Mouse (Mus musculus) hindbrain, postnatal 0 days (tissue): ENCODE measurements at regions not wholly inside any gene's neighbourhood (a gene's known extent, or its start where the extent isn't known, plus 50 kb on each side); places are given as distances from the start of the nearest gene placed in this dataset.

Experiments
- ATAC-seq: fragments of 200-750 bp; cut with Nextera tagmentation; 2 replicates; pipeline ENCODE4 v1.8.0; 2017; ENCODE audit warnings: mild to moderate bottlenecking, moderate TSS enrichment, moderate library complexity
- DNase-seq: peaks from one replicate; pipeline ENCODE4 v3.0.0-alpha.2; 2015; ENCODE audit warnings: low spot score
- H3K27ac ChIP-seq: fragments of 300-500 bp; sonication (generic); 2 replicates; pipeline ENCODE4 v1.5.1; 2014; ENCODE audit warnings: mild to moderate bottlenecking
- H3K27me3 ChIP-seq: fragments of 300-500 bp; sonication (generic); 2 replicates; pipeline ENCODE4 v1.6.1; 2014; ENCODE audit warnings: low read length, mixed read lengths; ENCODE audit not compliant: insufficient read depth
- H3K36me3 ChIP-seq: fragments of 300-500 bp; sonication (generic); 2 replicates; pipeline ENCODE4 v1.6.1; 2014; ENCODE audit warnings: low read length, mixed read lengths; ENCODE audit not compliant: insufficient read depth
- H3K4me1 ChIP-seq: fragments of 300-500 bp; sonication (generic); 2 replicates; pipeline ENCODE4 v1.6.1; 2014; ENCODE audit warnings: antibody characterized with exemption, low read length, mixed read lengths; ENCODE audit not compliant: insufficient read depth
- H3K4me2 ChIP-seq: fragments of 300-500 bp; sonication (generic); 2 replicates; pipeline ENCODE4 v1.6.1; 2014; ENCODE audit warnings: low read depth, mild to moderate bottlenecking, low read length, moderate library complexity, mixed read lengths
- H3K4me3 ChIP-seq: fragments of 300-500 bp; sonication (generic); 2 replicates; pipeline ENCODE4 v1.5.1; 2014; ENCODE audit warnings: low read length
- H3K9ac ChIP-seq: fragments of 300-500 bp; sonication (generic); replicated peaks from 2 replicates; pipeline ENCODE4 v1.6.1; 2014; ENCODE audit warnings: mild to moderate bottlenecking, low read length, moderate library complexity, mixed read lengths
- H3K9me3 ChIP-seq: fragments of 300-500 bp; sonication (generic); 2 replicates; pipeline ENCODE4 v1.6.1; 2016; ENCODE audit warnings: low read length, mixed read lengths
- CTCF ChIP-seq: IDR thresholded peaks from 2 replicates; pipeline ENCODE4 v1.5.1; 2016; ENCODE audit warnings: antibody characterized with exemption, control low read depth, low read depth
- WGBS: fragments of 180-500 bp; shearing (Covaris S2); extraction: QIAGEN DNeasy Blood & Tissue Kit; methylation state at CpG from one replicate; pipeline ENCODE4 v1.1.7; 2014; 5-methylcytosine and 5-hydroxymethylcytosine counted together

- no peak for TF ChIP-seq CTCF
- 80% methylated on average over 3 of the region's 3 CpGs for WGBS
Observed at GRCm38 (mm10) chr16:26211418-26211817, 105.8 kb upstream of the P3h2 start.

GRCm38 (mm10) chr16:26199125-26199524 lies 93.5 kb upstream of the P3h2 start:
- H3K9ac ChIP-seq, result no peak overlapping the region
- H3K36me3 ChIP-seq, result no peaks in the 10 kb centered on the region
- no peak overlapping the region for H3K4me3 ChIP-seq
- no peak overlapping the region for H3K4me2 ChIP-seq
- DNase-seq (peak; percentile 78), ATAC-seq (no peak)
- H3K4me1 ChIP-seq, result no peaks in the 10 kb centered on the region
- WGBS, result 18% methylated on average over 4 of the region's 4 CpGs
- H3K27ac ChIP-seq, result no peak overlapping the region
- no peaks in the 10 kb centered on the region for H3K27me3 ChIP-seq
- H3K9me3 ChIP-seq, result no peaks in the 10 kb centered on the region
- peak; percentile 69 for TF ChIP-seq CTCF

More at GRCm38 (mm10) chr16:26211418-26211817, 105.8 kb upstream of the P3h2 start:
- H3K27ac ChIP-seq, result no peak overlapping the region
- no peaks in the 10 kb centered on the region for H3K36me3 ChIP-seq
- no peaks in the 10 kb centered on the region for H3K4me1 ChIP-seq
- H3K9ac ChIP-seq, result no peak overlapping the region
- H3K9me3 ChIP-seq, result no peaks in the 10 kb centered on the region
- no peaks in the 10 kb centered on the region for H3K27me3 ChIP-seq
- H3K4me2 ChIP-seq, result no peak overlapping the region
- no peak overlapping the region for H3K4me3 ChIP-seq
- ATAC-seq (no peak), DNase-seq (no peak)

- no peak overlapping the region for H3K27ac ChIP-seq
- H3K4me1 ChIP-seq, result no peaks in the 10 kb centered on the region
- no peak for ATAC-seq
- H3K36me3 ChIP-seq, result no peaks in the 10 kb centered on the region
- H3K4me3 ChIP-seq, result no peak overlapping the region
- peak; percentile 46 for DNase-seq
- TF ChIP-seq CTCF, result no peak
- no peaks in the 10 kb centered on the region for H3K27me3 ChIP-seq
- H3K9me3 ChIP-seq, result no peaks in the 10 kb centered on the region
- H3K4me2 ChIP-seq, result no peak overlapping the region
- H3K9ac ChIP-seq, result no peak overlapping the region
Observed at GRCm38 (mm10) chr16:26196345-26196744, 90.8 kb upstream of the P3h2 start.

- H3K36me3 ChIP-seq, result no peaks in the 10 kb centered on the region
Observed at GRCm38 (mm10) chr16:26185288-26186281, 80.0 kb upstream of the P3h2 start.

GRCm38 (mm10) chr16:26184647-26185262 lies 79.2 kb upstream of the P3h2 start:
- Histone ChIP-seq H3K4me3 (no peak overlapping the region), H3K9ac (no peak overlapping the region), H3K4me2 (no peak overlapping the region), H3K27ac (no peak overlapping the region), H3K9me3 (no peaks in the 10 kb centered on the region), H3K27me3 (no peaks in the 10 kb centered on the region), H3K36me3 (no peaks in the 10 kb centered on the region), H3K4me1 (no peaks in the 10 kb centered on the region; the same call in 1 of the 2 replicates)
- TF ChIP-seq CTCF, result no peak
- 59% methylated on average over 6 of the region's 6 CpGs for WGBS
- no peak for ATAC-seq
- DNase-seq, result no peak

More at GRCm38 (mm10) chr16:26185288-26186281, 80.0 kb upstream of the P3h2 start:
- ATAC-seq, result no peak
- no peaks in the 10 kb centered on the region; the same call in 1 of the 2 replicates for H3K4me1 ChIP-seq
- WGBS, result 63% methylated on average over 8 of the region's 8 CpGs
- no peaks in the 10 kb centered on the region for H3K27me3 ChIP-seq
- DNase-seq, result no peak
- H3K4me2 ChIP-seq, result no peak overlapping the region
- no peak overlapping the region for H3K4me3 ChIP-seq
- H3K9ac ChIP-seq, result no peak overlapping the region
- no peak overlapping the region for H3K27ac ChIP-seq
- TF ChIP-seq CTCF, result no peak
- no peaks in the 10 kb centered on the region for H3K9me3 ChIP-seq

GRCm38 (mm10) chr16:26183530-26183929 lies 77.9 kb upstream of the P3h2 start:
- no peak for DNase-seq
- TF ChIP-seq CTCF, result no peak
- no peak for ATAC-seq
- Histone ChIP-seq H3K4me3 (no peak overlapping the region), H3K9me3 (no peaks in the 10 kb centered on the region), H3K36me3 (no peaks in the 10 kb centered on the region), H3K27me3 (no peaks in the 10 kb centered on the region), H3K9ac (no peak overlapping the region), H3K4me1 (no peaks in the 10 kb centered on the region; the same call in 1 of the 2 replicates), H3K4me2 (no peak overlapping the region), H3K27ac (no peak overlapping the region)
